Mouse (Mus musculus): ENCODE results near the gene Sidt1.

DNA sequence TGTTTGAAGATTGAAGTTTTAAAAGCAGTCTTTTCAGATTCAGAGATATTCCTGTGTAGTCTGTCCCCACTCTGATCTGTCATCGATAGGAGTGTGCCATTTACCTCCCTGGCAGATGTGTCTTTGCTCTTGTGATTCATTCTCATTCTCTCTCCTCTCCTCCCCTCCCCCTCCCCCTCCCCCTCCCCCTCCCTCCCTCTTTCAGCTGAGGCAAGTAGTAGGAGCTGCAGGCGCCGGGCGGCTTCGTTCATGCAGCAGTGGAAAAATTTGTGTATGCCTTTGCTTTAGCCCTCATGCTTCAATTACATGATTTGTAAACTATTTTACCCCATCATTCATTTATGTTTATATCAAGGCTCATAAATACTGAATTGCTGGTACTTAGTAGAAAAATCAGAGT, 48.6 kb upstream of the Sidt1 start:
- TF ChIP-seq CTCF (IDR thresholded peaks at IDR 0.05; ENCODE audit: borderline replicate concordance, extremely low read depth, insufficient read depth, insufficient read length) (no peak), POLR2A (IDR thresholded peaks at IDR 0.05; ENCODE audit: borderline replicate concordance, extremely low read depth, insufficient read depth, insufficient read length, poor library complexity, severe bottlenecking) (no peak)
